Mouse (Mus musculus) C2C12 (cell line): ENCODE measurements at regions not wholly inside any gene's neighbourhood (a gene's known extent, or its start where the extent isn't known, plus 50 kb on each side); places are given as distances from the start of the nearest gene placed in this dataset.

Source experiments
- CEBPB ChIP-seq: IDR thresholded peaks from one replicate; pipeline ENCODE4 v1.6.1; 2011; ENCODE audit warnings: low read depth, mild to moderate bottlenecking, control low read depth, moderate library complexity
- CTCF ChIP-seq: IDR thresholded peaks from one replicate; pipeline ENCODE4 v1.5.1; 2011; ENCODE audit not compliant: control insufficient read depth, insufficient read depth, insufficient read length
- MYOG ChIP-seq: IDR thresholded peaks from one replicate; pipeline ENCODE4 v1.6.1; 2011; ENCODE audit not compliant: control insufficient read depth, insufficient read length; ENCODE audit errors: extremely low read depth

DNA sequence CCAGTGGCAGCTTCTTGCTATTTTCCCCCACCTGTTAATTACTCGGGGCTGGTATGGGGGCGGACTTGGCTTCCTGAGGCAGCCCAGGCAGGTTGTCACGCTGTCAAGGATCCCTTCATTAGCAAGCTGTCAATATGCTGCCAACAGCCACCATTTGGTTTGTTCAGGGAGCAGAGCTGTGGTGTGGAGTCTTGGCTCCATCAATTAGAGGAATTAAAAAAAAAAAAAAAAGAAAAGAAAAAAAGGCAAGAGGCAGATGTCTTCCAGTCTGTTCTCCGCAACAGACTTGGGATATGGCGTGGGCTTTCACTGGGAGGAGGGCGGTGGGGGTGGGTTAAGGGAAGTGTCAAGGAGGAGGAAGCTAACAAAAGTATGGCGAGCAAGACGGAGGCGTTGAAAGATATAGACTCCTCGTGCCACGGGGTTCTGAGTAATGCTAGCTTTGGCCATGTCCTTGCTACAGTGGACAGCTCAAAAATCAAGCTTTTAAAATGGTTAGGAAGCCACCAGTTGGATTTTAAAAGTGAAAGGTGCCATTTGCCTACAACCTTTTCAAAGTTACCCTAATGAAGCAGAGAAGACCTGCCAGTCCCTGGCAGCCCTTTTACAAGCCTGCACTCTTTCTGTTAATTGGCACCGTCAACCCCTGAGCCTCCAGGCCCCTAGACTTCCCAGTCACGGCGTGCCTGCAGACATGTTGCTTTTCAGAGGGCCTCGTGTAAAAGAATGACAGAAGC lies 530.7 kb downstream of the Pdcd6ip start:
- TF ChIP-seq CTCF (no peak), CEBPB (no peak), MYOG (no peak)
